In the genomic region with DNA sequence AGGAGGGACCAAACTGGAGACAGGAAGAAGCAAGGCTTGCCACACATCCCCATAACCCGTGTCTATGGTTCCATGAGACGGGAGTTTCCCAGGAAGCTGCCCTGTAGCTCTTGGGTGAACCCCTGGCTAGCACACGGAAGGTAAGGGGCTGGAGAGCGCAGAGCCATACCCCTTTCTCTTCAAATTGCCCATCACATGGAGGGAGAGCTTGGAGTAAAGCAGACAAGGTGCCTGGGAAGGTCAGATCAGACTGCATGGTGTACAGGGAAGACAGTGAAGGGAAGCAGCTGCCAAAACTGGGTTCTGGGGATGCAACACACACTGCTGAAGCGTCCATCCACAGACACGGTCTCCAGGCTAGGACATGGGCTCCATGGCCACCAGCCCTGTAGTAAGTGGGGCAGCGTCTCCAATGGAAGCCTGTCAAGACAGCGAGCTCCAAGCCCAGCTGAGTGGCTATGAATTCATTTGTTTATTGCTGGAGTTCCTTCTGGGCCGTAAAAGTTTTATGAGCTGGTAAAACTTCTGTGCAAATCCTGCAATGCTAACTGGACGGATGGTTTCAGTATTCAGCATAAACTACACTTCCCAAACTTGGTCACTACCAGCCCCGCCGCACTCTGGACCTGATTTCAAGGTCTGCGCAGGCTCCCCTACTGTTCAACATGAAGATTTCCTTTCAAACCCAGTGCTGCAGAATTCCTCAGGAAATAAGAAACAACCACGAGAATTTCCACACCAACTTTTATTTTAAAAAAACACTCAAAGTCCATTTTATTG, we compare ENCODE assay signal across 13 mouse cellular contexts. TPM values are rescaled to one million over a fixed set of nuclear protein-coding genes. Genes with fewer than 3 reads are reported as not detected.
A peak's percentile ranks its signal among the peaks of the same experiment; 100 is the strongest.
DNase-seq lines count a peak whose midpoint lies in the region; ATAC-seq and TF ChIP-seq lines count a peak whose summit lies in the region.
"Had no signal": no experiment of that assay in that cellular context is flagged by ENCODE, and none has a peak within 500 bp of the region (broad histone marks: within the 10 kb centered on the region; RNA-seq: fewer than 3 reads in every experiment).

No protein-coding gene starts in this region.

- WGBS in neural tube, embryonic 13.5 days = 74% methylated on average over 14 of the region's 14 CpGs
- whole genome bisulfite sequencing in neural tube, embryonic 15.5 days = 63% methylated on average over 14 of the region's 14 CpGs

- peak overlapping the region; percentile 26 for H3K4me3 ChIP-seq in gastrocnemius, adult 2 months
- H3K4me3 ChIP-seq in neural tube, embryonic 13.5 days = no peak overlapping the region
- no peak overlapping the region for H3K4me3 ChIP-seq in neural tube, embryonic 15.5 days (replicated peaks)
- H3K4me3 ChIP-seq: liver, embryonic 15.5 days had no signal

- intact Hi-C loops in gastrocnemius, adult 2 months (cut with DNase I) = no loop called here
- intact Hi-C loops in left cerebral cortex, postnatal 14 days (cut with DNase I) = no loop called here

- ATAC-seq in neural tube, embryonic 13.5 days (ENCODE audit: low read depth) = no peak
- ATAC-seq in neural tube, embryonic 15.5 days (ENCODE audit: low FRiP score) = no peak
- ATAC-seq: Patski had no signal

- no peaks in the 10 kb centered on the region for H3K36me3 ChIP-seq in neural tube, embryonic 13.5 days
- H3K36me3 ChIP-seq in neural tube, embryonic 15.5 days = no peaks in the 10 kb centered on the region
- H3K36me3 ChIP-seq: liver, embryonic 15.5 days had no signal

- H3K4me2 ChIP-seq in neural tube, embryonic 13.5 days = no peak overlapping the region
- no peak overlapping the region for H3K4me2 ChIP-seq in neural tube, embryonic 15.5 days
- H3K4me2 ChIP-seq: liver, embryonic 15.5 days had no signal

- no peak for DNase-seq in gastrocnemius, adult 2 months
- no peak for DNase-seq in gastrocnemius, adult 8-10 months (ENCODE audit: low spot score in 2 of 2)
- peak; percentile 63 for DNase-seq in kidney, postnatal 14 days
- DNase-seq in left cerebral cortex, postnatal 14 days (ENCODE audit: low spot score in 2 of 2) = no peak
- DNase-seq in right cerebral cortex, postnatal 25 days = no peak
- DNase-seq in left cerebral cortex, adult 11 months (ENCODE audit: low spot score) = no peak
- DNase-seq: adrenal gland, adult 2 months had no signal

- H3K9ac ChIP-seq in neural tube, embryonic 13.5 days = no peak overlapping the region
- no peak overlapping the region for H3K9ac ChIP-seq in neural tube, embryonic 15.5 days (replicated peaks)
- H3K9ac ChIP-seq: liver, embryonic 15.5 days had no signal

- no peaks in the 10 kb centered on the region for H3K9me3 ChIP-seq in neural tube, embryonic 13.5 days
- H3K9me3 ChIP-seq in neural tube, embryonic 15.5 days (replicated peaks) = no peaks in the 10 kb centered on the region
- H3K9me3 ChIP-seq: liver, embryonic 15.5 days had no signal

- H3K27me3 ChIP-seq in neural tube, embryonic 13.5 days = no peaks in the 10 kb centered on the region
- no peaks in the 10 kb centered on the region for H3K27me3 ChIP-seq in neural tube, embryonic 15.5 days (replicated peaks)
- H3K27me3 ChIP-seq: liver, embryonic 15.5 days; Patski had no signal

- no peak; the same call in 1 of the 2 replicates for TF ChIP-seq CTCF in gastrocnemius, adult 2 months (IDR thresholded peaks at IDR 0.05)

- peaks cover 58% of the 10 kb centered on the region for H3K4me1 ChIP-seq in neural tube, embryonic 13.5 days (replicated peaks)
- peaks cover 51% of the 10 kb centered on the region for H3K4me1 ChIP-seq in neural tube, embryonic 15.5 days

- H3K27ac ChIP-seq in gastrocnemius, adult 2 months = peak overlapping the region; percentile 16; the same call in 1 of the 2 replicates
- H3K27ac ChIP-seq in neural tube, embryonic 13.5 days (replicated peaks) = peak overlapping the region; percentile 28; the same call in 1 of the 2 replicates
- no peak overlapping the region for H3K27ac ChIP-seq in neural tube, embryonic 15.5 days (replicated peaks)
- H3K27ac ChIP-seq: liver, embryonic 15.5 days; macrophage had no signal

RNA-seq across cellular contexts. Expression of gene Cdc42bpb, which starts 16.0 kb away (rescaled TPM):
- total RNA-seq in gastrocnemius, adult 2 months (2021) = 10 to 100 TPM; 16.3 to 24.3 TPM
- total RNA-seq in gastrocnemius, adult 8-10 months (2022) = 10 to 100 TPM; 13.7 to 18.7 (median 14.9) TPM
- 34.0 and 41.4 TPM in 2 replicates for polyA plus RNA-seq in neural tube, embryonic 13.5 days (2015; fragmentation: Nextera tagmentation; extraction: Ambion mirVana)
- polyA plus RNA-seq in neural tube, embryonic 15.5 days (2015; fragmentation: Nextera tagmentation; extraction: Ambion mirVana) = 30.2 and 33.7 TPM in 2 replicates
- 100 to 1,000 TPM; 138 to 141 TPM for total RNA-seq in left cerebral cortex, postnatal 14 days (2021)

RNA-seq across cellular contexts. Expression of gene Lbhd2, which starts 45.1 kb away (rescaled TPM):
- not detected for total RNA-seq in gastrocnemius, adult 2 months (2021)
- total RNA-seq in gastrocnemius, adult 8-10 months (2022) = not detected
- 1.4 TPM in 1 of 2 replicates, not detected in the other for polyA plus RNA-seq in neural tube, embryonic 13.5 days (2015; fragmentation: Nextera tagmentation; extraction: Ambion mirVana)
- polyA plus RNA-seq in neural tube, embryonic 15.5 days (2015; fragmentation: Nextera tagmentation; extraction: Ambion mirVana) = 1.4 and 2.8 TPM in 2 replicates
- 1 to 10 TPM in 1 of 2 experiments, not detected in 1; 1.8 TPM for total RNA-seq in left cerebral cortex, postnatal 14 days (2021)
- polyA plus RNA-seq: embryonic facial prominence, embryonic 11.5 days; liver, embryonic 15.5 days; macrophage; Patski had no signal

RNA-seq across cellular contexts. Expression of gene Exoc3l4, which starts 55.3 kb away (rescaled TPM):
- total RNA-seq in gastrocnemius, adult 2 months (2021) = 1 to 10 TPM in 1 of 2 experiments, under 1 TPM in 1; 0.56 to 1.5 TPM
- total RNA-seq in gastrocnemius, adult 8-10 months (2022) = 1 to 10 TPM in 3 of 4 experiments, under 1 TPM in 1; 0.72 to 3.2 (median 2.7) TPM
- polyA plus RNA-seq in neural tube, embryonic 13.5 days (2015; fragmentation: Nextera tagmentation; extraction: Ambion mirVana) = 1.1 and 2.3 TPM in 2 replicates
- 1.9 and 11.8 TPM in 2 replicates for polyA plus RNA-seq in neural tube, embryonic 15.5 days (2015; fragmentation: Nextera tagmentation; extraction: Ambion mirVana)
- total RNA-seq in left cerebral cortex, postnatal 14 days (2021) = under 1 TPM; 0.62 to 0.70 TPM

Comparison
In these comparisons a context has a peak if more than half of its experiments do, and no peak if none do; other contexts are left out.
1. RNA of gene Cdc42bpb, which starts 16.0 kb away (total RNA-seq): 138 to 141 TPM in left cerebral cortex, postnatal 14 days; 16.3 to 24.3 TPM in gastrocnemius, adult 2 months and 13.7 to 18.7 TPM in gastrocnemius, adult 8-10 months; every median in the first group is over 4 times any median in the second.